In genomic region chr11:94491035-94491748, GRCm38 (mm10) we compare ENCODE assay signal across 8 mouse cellular contexts. TPM values are rescaled to one million over a fixed set of nuclear protein-coding genes. Genes with fewer than 3 reads are reported as not detected.
DNase-seq lines count a peak whose midpoint lies in the region; ATAC-seq and TF ChIP-seq lines count a peak whose summit lies in the region.
"Had no signal": no experiment of that assay in that cellular context is flagged by ENCODE, and none has a peak within 500 bp of the region (broad histone marks: within the 10 kb centered on the region; RNA-seq: fewer than 3 reads in every experiment).

No protein-coding gene starts in this region.

- H3K4me3 ChIP-seq in megakaryocyte, embryonic 14.5 days (replicated peaks), result peak overlapping the region; percentile 71
- H3K4me3 ChIP-seq in heart, postnatal 0 days (ENCODE audit: low read depth, low read length), result peak overlapping the region; percentile 37
- H3K4me3 ChIP-seq in limb, embryonic 11.5 days (ENCODE audit: low read depth, low read length), result peak overlapping the region; percentile 52

- no peaks in the 10 kb centered on the region for H3K9me3 ChIP-seq in megakaryocyte, embryonic 14.5 days
- no peaks in the 10 kb centered on the region for H3K9me3 ChIP-seq in heart, postnatal 0 days (replicated peaks; ENCODE audit: control insufficient read depth, low read length)
- no peaks in the 10 kb centered on the region for H3K9me3 ChIP-seq in limb, embryonic 11.5 days (ENCODE audit: control insufficient read depth, low read length)

- no peak for TF ChIP-seq CTCF in heart, postnatal 0 days (IDR thresholded peaks at IDR 0.05; ENCODE audit: low read depth)

- TF ChIP-seq EP300 in heart, postnatal 0 days (IDR thresholded peaks at IDR 0.05; ENCODE audit: low read depth), result no peak

- H3K4me2 ChIP-seq in heart, postnatal 0 days (ENCODE audit: low read depth, low read length), result peak overlapping the region; percentile 56
- peak overlapping the region; percentile 86 for H3K4me2 ChIP-seq in limb, embryonic 11.5 days (ENCODE audit: low read depth, severe bottlenecking)

- H3K4me1 ChIP-seq in megakaryocyte, embryonic 14.5 days, result peaks cover 13% of the 10 kb centered on the region
- peaks cover 10% of the 10 kb centered on the region for H3K4me1 ChIP-seq in heart, postnatal 0 days (ENCODE audit: control insufficient read depth, insufficient read depth)
- peaks cover 10% of the 10 kb centered on the region; the same call in 1 of the 2 replicates for H3K4me1 ChIP-seq in limb, embryonic 11.5 days (ENCODE audit: control insufficient read depth, insufficient read depth, low read length)

- 24% methylated on average over 52 of the region's 55 CpGs for WGBS in heart, postnatal 0 days
- 5% methylated on average over 55 of the region's 55 CpGs for WGBS in limb, embryonic 11.5 days

- no peak overlapping the region for H3K27ac ChIP-seq in heart, postnatal 0 days (ENCODE audit: low read depth)
- no peak overlapping the region for H3K27ac ChIP-seq in limb, embryonic 11.5 days (replicated peaks; ENCODE audit: low read depth, low read length)

- DNase-seq in cerebellum, postnatal 25 days, result peak; percentile 53 to 61
- DNase-seq in heart, postnatal 0 days (ENCODE audit: low spot score), result no peak
- DNase-seq in limb, embryonic 11.5 days (ENCODE audit: low spot score), result peak; percentile 76
- peak; percentile 55 for DNase-seq in neural tube, embryonic 10.5 days (ENCODE audit: extremely low spot score, low spot score)

- no peaks in the 10 kb centered on the region for H3K36me3 ChIP-seq in megakaryocyte, embryonic 14.5 days (replicated peaks; ENCODE audit: low read length)
- peaks cover 38% of the 10 kb centered on the region for H3K36me3 ChIP-seq in heart, postnatal 0 days (replicated peaks; ENCODE audit: control insufficient read depth, insufficient read depth, low read length)
- no peaks in the 10 kb centered on the region for H3K36me3 ChIP-seq in limb, embryonic 11.5 days (ENCODE audit: control insufficient read depth, insufficient read depth, low read length)

- no peak for ATAC-seq in megakaryocyte, adult 5-6 weeks (ENCODE audit: poor library complexity, severe bottlenecking)
- ATAC-seq in heart, postnatal 0 days (ENCODE audit: insufficient read depth, low read depth), result no peak
- peak; percentile 45; the same call in 1 of the 2 replicates for ATAC-seq in limb, embryonic 11.5 days (ENCODE audit: insufficient number of reproducible peaks, low FRiP score, low TSS enrichment, low read depth)
- no peak for ATAC-seq in CD4-positive, CD25-positive, alpha-beta regulatory T cell, adult 4 months

- 0 out of 2 replicates have a peak overlapping the region, but pooled peaks have one; percentile 29 for H3K9ac ChIP-seq in heart, postnatal 0 days (replicated peaks; ENCODE audit: low read depth, low read length)
- H3K9ac ChIP-seq in limb, embryonic 11.5 days (ENCODE audit: low read length), result peak overlapping the region; percentile 67

- peaks cover 99% of the 10 kb centered on the region for H3K27me3 ChIP-seq in megakaryocyte, embryonic 14.5 days (replicated peaks)
- 0 out of 2 replicates have a peak, but pooled peaks cover 7% of the 10 kb centered on the region for H3K27me3 ChIP-seq in heart, postnatal 0 days (ENCODE audit: control insufficient read depth, insufficient read depth, low read length)
- no peaks in the 10 kb centered on the region; the same call in 1 of the 2 replicates for H3K27me3 ChIP-seq in limb, embryonic 11.5 days (ENCODE audit: control insufficient read depth, insufficient read depth, low read length)

RNA-seq across cellular contexts. Expression of gene Spata20, which starts 5.2 kb away (rescaled TPM):
- polyA plus RNA-seq in megakaryocyte, embryonic 14.5 days (2012; ENCODE audit: insufficient read depth, low replicate concordance), result not detected in 2 replicates
- total RNA-seq in megakaryocyte, adult 5-6 weeks (2015), result not detected in 2 replicates
- total RNA-seq in megakaryocyte, adult 5-6 weeks (2017), result not detected in 2 replicates
- total RNA-seq in heart, postnatal 0 days (2014; rRNA removed; ENCODE audit: low replicate concordance), result not detected in 2 replicates
- polyA plus RNA-seq in heart, postnatal 0 days (2015; fragmentation: Nextera tagmentation; extraction: Ambion mirVana), result 0.30 and 0.56 TPM in 2 replicates
- polyA plus RNA-seq in limb, embryonic 11.5 days (2014; fragmentation: Nextera tagmentation; extraction: Ambion mirVana), result not detected in 2 replicates
- polyA plus RNA-seq in CD4-positive, CD25-positive, alpha-beta regulatory T cell, adult 4 months (2017; shearing (Covaris generic)), result not detected
- polyA plus RNA-seq: spleen, adult 2 months had no signal

RNA-seq across cellular contexts. Expression of gene Epn3, which starts 8.6 kb away (rescaled TPM):
- polyA plus RNA-seq in megakaryocyte, embryonic 14.5 days (2012; ENCODE audit: insufficient read depth, low replicate concordance), result not detected in 2 replicates
- total RNA-seq in megakaryocyte, adult 5-6 weeks (2015), result not detected in 2 replicates
- not detected in 2 replicates for total RNA-seq in megakaryocyte, adult 5-6 weeks (2017)
- 32.5 and 44.4 TPM in 2 replicates for total RNA-seq in heart, postnatal 0 days (2014; rRNA removed; ENCODE audit: low replicate concordance)
- polyA plus RNA-seq in heart, postnatal 0 days (2015; fragmentation: Nextera tagmentation; extraction: Ambion mirVana), result 11.4 and 13.3 TPM in 2 replicates
- polyA plus RNA-seq in limb, embryonic 11.5 days (2014; fragmentation: Nextera tagmentation; extraction: Ambion mirVana), result 2.8 and 3.1 TPM in 2 replicates
- polyA plus RNA-seq in CD4-positive, CD25-positive, alpha-beta regulatory T cell, adult 4 months (2017; shearing (Covaris generic)), result not detected

RNA-seq across cellular contexts. Expression of gene Cacna1g, which starts 17.2 kb away (rescaled TPM):
- polyA plus RNA-seq in megakaryocyte, embryonic 14.5 days (2012; ENCODE audit: insufficient read depth, low replicate concordance), result not detected in 2 replicates
- 0.96 and 0.98 TPM in 2 replicates for total RNA-seq in megakaryocyte, adult 5-6 weeks (2015)
- total RNA-seq in megakaryocyte, adult 5-6 weeks (2017), result 0.16 TPM in 1 of 2 replicates, not detected in the other
- total RNA-seq in heart, postnatal 0 days (2014; rRNA removed; ENCODE audit: low replicate concordance), result 29.6 and 46.2 TPM in 2 replicates
- 6.9 and 7.4 TPM in 2 replicates for polyA plus RNA-seq in heart, postnatal 0 days (2015; fragmentation: Nextera tagmentation; extraction: Ambion mirVana)
- polyA plus RNA-seq in limb, embryonic 11.5 days (2014; fragmentation: Nextera tagmentation; extraction: Ambion mirVana), result 21.0 and 24.3 TPM in 2 replicates
- not detected for polyA plus RNA-seq in CD4-positive, CD25-positive, alpha-beta regulatory T cell, adult 4 months (2017; shearing (Covaris generic))

RNA-seq across cellular contexts. Expression of gene Mycbpap, which starts 30.4 kb away (rescaled TPM):
- not detected in 2 replicates for polyA plus RNA-seq in megakaryocyte, embryonic 14.5 days (2012; ENCODE audit: insufficient read depth, low replicate concordance)
- total RNA-seq in megakaryocyte, adult 5-6 weeks (2015), result 0.23 TPM in 1 of 2 replicates, not detected in the other
- 0.20 TPM in 1 of 2 replicates, not detected in the other for total RNA-seq in megakaryocyte, adult 5-6 weeks (2017)
- 3.2 and 4.7 TPM in 2 replicates for total RNA-seq in heart, postnatal 0 days (2014; rRNA removed; ENCODE audit: low replicate concordance)
- polyA plus RNA-seq in heart, postnatal 0 days (2015; fragmentation: Nextera tagmentation; extraction: Ambion mirVana), result 3.5 and 3.7 TPM in 2 replicates
- 4.2 and 4.9 TPM in 2 replicates for polyA plus RNA-seq in limb, embryonic 11.5 days (2014; fragmentation: Nextera tagmentation; extraction: Ambion mirVana)
- not detected for polyA plus RNA-seq in CD4-positive, CD25-positive, alpha-beta regulatory T cell, adult 4 months (2017; shearing (Covaris generic))

RNA-seq across cellular contexts. Expression of gene Rsad1, which starts 57.9 kb away (rescaled TPM):
- 0.92 and 2.2 TPM in 2 replicates for polyA plus RNA-seq in megakaryocyte, embryonic 14.5 days (2012; ENCODE audit: insufficient read depth, low replicate concordance)
- total RNA-seq in megakaryocyte, adult 5-6 weeks (2015), result 0.32 and 0.40 TPM in 2 replicates
- 0.59 and 0.89 TPM in 2 replicates for total RNA-seq in megakaryocyte, adult 5-6 weeks (2017)
- total RNA-seq in heart, postnatal 0 days (2014; rRNA removed; ENCODE audit: low replicate concordance), result 14.5 and 17.7 TPM in 2 replicates
- 9.2 and 9.8 TPM in 2 replicates for polyA plus RNA-seq in heart, postnatal 0 days (2015; fragmentation: Nextera tagmentation; extraction: Ambion mirVana)
- 3.1 and 4.1 TPM in 2 replicates for polyA plus RNA-seq in limb, embryonic 11.5 days (2014; fragmentation: Nextera tagmentation; extraction: Ambion mirVana)
- 1 to 10 TPM in 1 of 2 experiments, under 1 TPM in 1; 0.78 to 1.7 TPM for polyA plus RNA-seq in CD4-positive, CD25-positive, alpha-beta regulatory T cell, adult 4 months (2017; shearing (Covaris generic))
